Mouse (Mus musculus) ES-E14 (cell line): Measurements from ENCODE around the gene Slco2a1.

Experiments used
- CHD2 ChIP-seq: IDR thresholded peaks from 2 replicates; pipeline ENCODE4 v1.6.1; 2014; ENCODE audit warnings: mild to moderate bottlenecking, low read depth, low read length, inconsistent platforms
- HCFC1 ChIP-seq: IDR thresholded peaks from 2 replicates; pipeline ENCODE4 v1.6.1; 2012; ENCODE audit warnings: low read length, inconsistent platforms, borderline replicate concordance; ENCODE audit not compliant: insufficient read depth
- MAFK ChIP-seq: IDR thresholded peaks from 2 replicates; pipeline ENCODE4 v1.6.1; 2014; ENCODE audit warnings: mild to moderate bottlenecking, low read depth, low read length, inconsistent platforms; ENCODE audit not compliant: insufficient read depth
- ZNF384 ChIP-seq: IDR thresholded peaks from 2 replicates; pipeline ENCODE4 v1.6.1; 2012; ENCODE audit warnings: low read depth, low read length, inconsistent platforms

GRCm38 (mm10) chr9:103024116-103024515 is 35.6 kb downstream of the Slco2a1 start:
- TF ChIP-seq CHD2 = no peak
- no peak for TF ChIP-seq MAFK
- TF ChIP-seq HCFC1 = no peak
- no peak for TF ChIP-seq ZNF384
